Mouse (Mus musculus) ovary, postnatal 10 days (tissue): ENCODE measurements around the gene Gm19402.

ENCODE experiments used
- DNase-seq: peaks from one replicate; pipeline ENCODE4 v3.0.0; 2022; ENCODE audit warnings: low spot score

Gm19402 gene

DNA sequence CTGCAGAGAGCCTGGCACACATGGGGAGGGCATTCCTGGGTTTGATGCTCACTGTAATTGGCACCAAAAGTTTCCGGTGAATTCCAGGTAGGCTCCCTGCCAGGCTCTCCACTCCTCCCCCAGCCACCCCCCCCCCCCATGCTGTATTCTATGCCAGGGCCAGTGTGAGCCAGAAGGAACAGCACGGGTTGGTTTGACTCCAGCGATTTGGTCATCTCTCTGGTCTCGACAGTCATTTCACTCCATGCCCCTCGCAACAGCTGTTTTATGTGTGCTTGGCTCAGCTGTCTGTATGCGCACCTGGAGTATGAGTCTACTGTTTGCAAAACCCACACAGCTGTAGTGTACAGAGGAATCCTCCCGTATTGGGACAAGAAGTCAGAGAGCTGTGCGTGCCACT lies 24.2 kb downstream of the Gm19402 start:
- DNase-seq = no peak

DNA sequence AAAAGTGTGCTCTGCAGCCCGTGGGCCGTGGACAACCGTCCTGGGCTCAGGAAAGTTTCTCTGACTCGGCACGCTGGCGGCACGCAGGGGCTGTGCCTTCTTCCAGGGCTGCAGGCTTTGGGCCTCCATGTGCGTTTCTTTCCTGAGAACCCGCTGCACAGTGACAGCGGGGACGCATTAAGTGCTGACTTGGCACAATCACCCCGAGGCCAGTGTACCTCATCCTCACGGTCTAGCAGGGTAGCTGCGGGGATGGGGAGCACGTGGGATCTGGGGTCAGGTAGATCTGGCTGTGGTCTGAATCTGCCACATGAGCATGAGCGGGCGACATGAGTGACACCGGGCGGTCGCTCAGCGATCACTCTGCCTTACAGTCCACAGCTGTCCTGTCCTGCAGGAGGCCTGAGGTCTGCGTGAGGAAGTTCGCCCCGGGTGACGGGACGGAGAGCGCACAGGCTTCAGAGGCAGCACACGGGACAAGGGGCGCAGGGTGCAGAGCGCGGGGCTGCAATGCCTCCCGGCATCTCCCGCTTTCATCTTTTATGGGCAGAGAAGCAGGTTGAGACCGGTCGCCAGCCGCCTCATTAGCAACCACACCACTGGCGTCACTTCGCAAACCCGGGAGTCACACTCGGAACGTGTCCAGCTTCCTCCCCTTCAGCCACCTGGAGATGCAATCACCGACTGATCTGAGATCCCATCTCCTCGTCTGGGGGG lies 26.4 kb downstream of the Gm19402 start:
- no peak for DNase-seq

DNA sequence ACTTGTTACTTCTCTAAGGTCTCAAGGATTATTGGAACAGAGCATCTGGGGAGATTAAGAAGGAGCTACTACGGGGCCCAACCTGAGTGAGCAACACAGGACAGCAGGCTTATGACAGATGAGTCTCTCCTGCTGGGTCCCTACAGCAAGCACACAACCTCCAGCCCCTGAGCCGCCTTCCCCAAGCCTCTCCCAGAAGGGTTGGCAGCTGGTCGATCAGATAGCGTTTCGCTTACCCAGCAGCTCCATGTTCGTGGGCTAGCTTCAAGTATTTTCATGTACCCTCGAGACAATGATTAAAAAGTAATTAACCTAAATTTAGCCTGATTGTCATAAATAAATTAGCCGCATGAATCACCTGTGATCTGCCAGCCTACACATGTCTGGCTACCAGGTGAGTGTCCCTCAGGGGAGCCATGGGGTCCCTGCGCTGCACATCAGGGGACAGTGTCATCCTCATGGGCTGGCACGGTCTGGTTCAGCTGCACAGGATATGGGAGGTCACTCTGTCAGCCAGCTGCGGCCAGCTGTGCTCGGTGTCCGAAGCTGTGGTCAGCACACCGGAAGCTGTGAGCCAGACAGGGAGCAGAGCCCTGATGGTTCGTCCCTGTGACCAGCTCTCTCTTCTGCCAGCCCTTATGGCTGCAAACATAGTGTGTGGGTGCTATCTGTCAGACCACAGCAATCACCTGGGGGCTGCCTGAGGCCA lies 32.1 kb downstream of the Gm19402 start:
- DNase-seq = no peak

DNA sequence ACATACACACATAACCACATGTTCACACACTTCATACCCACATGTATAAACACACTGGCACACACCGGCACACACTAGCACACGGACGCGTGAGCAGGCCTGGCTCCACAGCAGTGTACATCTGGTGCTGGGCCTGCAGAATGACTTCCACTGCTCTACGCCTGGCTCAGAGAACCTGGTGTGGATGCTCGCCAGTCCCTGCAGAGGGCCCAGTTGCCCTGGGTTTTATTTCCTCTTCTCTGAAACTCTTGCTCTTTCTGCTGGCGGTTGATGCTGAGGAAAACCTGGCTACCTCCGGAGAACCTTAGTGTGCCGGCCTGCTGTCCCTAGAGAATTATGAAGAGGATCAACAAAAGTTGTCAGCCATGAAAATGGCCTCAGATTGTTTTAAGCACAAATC lies 38.5 kb downstream of the Gm19402 start:
- no peak for DNase-seq

DNA sequence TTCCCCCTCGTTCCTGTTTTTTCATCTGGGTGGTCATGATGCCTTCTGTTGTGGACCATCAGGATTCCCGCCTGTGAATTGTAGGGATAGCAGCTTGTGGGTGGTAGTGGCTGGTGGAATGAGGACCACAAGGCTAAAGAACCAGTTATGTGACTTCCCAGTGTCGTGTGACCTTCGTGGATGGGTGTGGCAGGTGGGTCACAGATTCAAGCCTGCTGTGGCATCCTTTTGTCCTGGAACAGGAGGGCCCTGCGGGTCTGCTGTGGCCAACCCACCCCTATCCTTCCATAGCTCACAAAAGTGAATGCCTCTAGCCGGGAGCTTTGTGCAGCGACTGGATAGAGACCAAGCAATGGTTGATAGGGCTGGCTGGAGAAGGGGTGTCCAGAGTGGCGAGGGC lies 42.7 kb downstream of the Gm19402 start:
- DNase-seq = no peak

DNA sequence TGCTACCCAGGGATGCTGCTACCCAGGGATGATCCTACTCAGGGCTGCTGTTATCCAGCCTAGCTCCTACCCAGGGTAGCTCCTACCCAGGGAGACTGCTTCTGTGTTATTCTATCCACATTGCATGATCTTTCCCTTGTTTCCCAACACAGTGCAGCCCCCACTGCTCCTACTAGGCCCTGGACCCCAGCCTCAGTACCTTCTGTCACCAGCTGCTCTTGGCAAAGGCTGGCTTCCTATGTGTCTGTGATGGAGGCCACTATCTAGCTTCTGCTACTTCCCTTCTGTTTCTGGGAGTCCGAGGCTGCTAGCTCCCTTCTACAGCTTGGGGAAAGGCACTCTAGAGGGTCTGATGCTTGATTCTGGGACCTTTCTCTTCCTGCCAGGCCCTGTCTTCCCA lies 43.1 kb downstream of the Gm19402 start:
- no peak for DNase-seq

DNA sequence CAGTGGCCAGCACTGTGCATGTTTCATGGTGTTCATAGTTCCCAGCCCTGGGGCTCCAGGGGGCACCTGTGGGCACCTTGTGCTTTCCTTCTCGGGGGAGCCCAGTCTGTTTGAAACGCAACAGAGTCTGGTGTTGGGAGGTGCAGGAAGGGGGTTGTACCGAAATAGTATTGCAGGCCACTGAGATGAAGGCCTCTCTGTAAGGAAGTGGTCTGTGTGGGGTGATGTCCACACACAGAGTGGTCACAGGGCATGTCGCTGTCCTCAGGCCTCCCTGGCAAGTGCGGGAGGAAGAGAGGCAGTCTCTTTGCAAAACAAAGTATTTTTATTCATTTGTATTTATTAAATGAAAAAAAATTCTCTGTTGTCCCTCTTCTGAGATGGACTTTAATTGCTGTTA lies 45.0 kb downstream of the Gm19402 start:
- no peak for DNase-seq

DNA sequence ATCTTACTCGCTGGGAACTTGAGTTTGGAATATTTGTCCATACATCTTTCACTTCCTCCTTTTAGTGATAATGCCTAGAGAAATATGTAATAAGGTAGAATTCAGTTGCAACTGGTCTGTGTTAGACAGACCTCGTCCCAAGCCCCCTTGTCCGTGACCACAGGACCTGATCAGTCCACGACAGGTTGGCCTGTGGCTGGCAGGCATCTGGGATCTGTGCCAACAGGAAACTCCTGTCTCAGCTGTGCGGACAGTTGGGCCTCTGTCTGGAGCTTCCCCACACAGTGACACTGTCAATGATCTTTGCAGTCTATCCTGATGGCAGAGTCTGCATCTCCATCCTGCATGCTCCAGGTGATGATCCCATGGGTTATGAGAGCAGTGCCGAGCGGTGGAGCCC lies 47.4 kb downstream of the Gm19402 start:
- DNase-seq = no peak
